Mouse (Mus musculus): Measurements from ENCODE around the gene Gcc1. TPM values are rescaled to one million over a fixed set of nuclear protein-coding genes. Genes with fewer than 3 reads are reported as not detected.
A peak's percentile ranks its signal among the peaks of the same experiment; 100 is the strongest.

The Gcc1 gene
- total and polyA plus RNA-seq, 3 experiments: 4.4 to 7.4 (median 7.2) TPM

DNA sequence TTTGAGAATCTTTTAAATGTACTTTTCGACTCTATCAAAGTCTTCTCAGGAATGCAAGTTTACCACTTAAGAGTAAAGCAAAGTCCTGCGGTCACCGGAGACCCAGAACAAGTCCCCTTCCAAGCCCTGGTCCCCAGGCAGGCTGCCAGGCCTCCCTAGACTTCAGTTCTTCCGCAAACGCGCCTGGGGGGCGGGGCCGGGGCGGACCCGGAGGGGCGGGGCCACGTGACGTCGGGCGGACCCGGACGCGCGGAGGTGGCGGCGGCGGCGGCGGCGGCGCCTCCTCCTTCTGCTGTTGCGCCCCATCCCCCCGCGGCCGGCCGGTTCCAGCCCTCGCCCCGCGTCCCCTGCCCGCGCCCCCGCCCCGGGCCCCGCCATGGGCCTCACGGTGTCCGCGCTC lies 4.9 kb downstream of the Gcc1 start, which contains the start of gene Arf5:
TSS of gene Arf5 (plus strand) at position 248 of the 400 bp plus-strand sequence.
- H3K9ac ChIP-seq (ENCODE audit: insufficient read depth, low read depth): peak within 1 kb of the TSS; percentile 96
- H3K27me3 ChIP-seq (replicated peaks): no peaks in the 10 kb centered on the region
- H3K4me3 ChIP-seq (replicated peaks in 1 of 3; ENCODE audit: low read depth in 2 of 3, low read length in 2 of 3, poor library complexity in 1 of 3): peak within 1 kb of the TSS; percentile 75 to 95 (median 88)
- H3K4me2 ChIP-seq (ENCODE audit: insufficient read depth, low read depth, poor library complexity, severe bottlenecking): peak within 1 kb of the TSS; percentile 77
- H3K9me3 ChIP-seq (replicated peaks; ENCODE audit: low read length): no peaks in the 10 kb centered on the region
- peak; percentile 79 for DNase-seq (ENCODE audit: extremely low read depth)
- peak within 1 kb of the TSS; percentile 16; the same call in 1 of the 2 replicates for H3K27ac ChIP-seq (ENCODE audit: insufficient read depth, low read depth)
- peaks cover 10% of the 10 kb centered on the region for H3K79me2 ChIP-seq (replicated peaks; ENCODE audit: control insufficient read depth, extremely low read depth, insufficient read depth, poor library complexity, severe bottlenecking)
- H3K36me3 ChIP-seq (replicated peaks in 1 of 2; ENCODE audit: control insufficient read depth in 1 of 2, insufficient read depth in 1 of 2, low read length in 1 of 2): peaks cover 22 to 57% of the 10 kb centered on the region in 2 experiments
- dilution Hi-C loops (cut with MboI; ENCODE audit: extremely low pct_ligation_motif_present, extremely low pct_unique_long_range_greater_than_20kb, low sequenced_read_pairs) (no loop called here), in situ Hi-C loops (cut with MboI; ENCODE audit: low pct_ligation_motif_present, low pct_unique_long_range_greater_than_20kb, low sequenced_read_pairs) (loop anchor here (25.0 kb wide), 1 partner anchor 589 kb away; no protein-coding TSS in a partner anchor)
- TF ChIP-seq MAZ (IDR thresholded peaks at IDR 0.05; ENCODE audit: low read depth, low read length) (no peak), KAT2A (IDR thresholded peaks at IDR 0.05; ENCODE audit: insufficient replicate concordance, low read length) (no peak), IRF4 (IDR thresholded peaks at IDR 0.05; ENCODE audit: low read depth, low read length) (peak; percentile 26; the same call in 1 of the 2 replicates), MXI1 (IDR thresholded peaks at IDR 0.05; ENCODE audit: low read depth, low read length) (no peak), JUND (conservative IDR thresholded peaks at IDR 0.05; ENCODE audit: low read depth, low read length) (no peak), POLR2A (IDR thresholded peaks at IDR 0.05; ENCODE audit: low read depth, low read length) (peak; percentile 81), JUN (IDR thresholded peaks at IDR 0.05; ENCODE audit: insufficient read depth, low read depth, low read length) (no peak), SIN3A (IDR thresholded peaks at IDR 0.05; ENCODE audit: low read length) (0 out of 2 replicates have a peak, but pooled peaks have one; percentile 54), TBP (conservative IDR thresholded peaks at IDR 0.05; ENCODE audit: low read depth, low read length) (0 out of 2 replicates have a peak, but pooled peaks have one; percentile 44), CHD1 (IDR thresholded peaks at IDR 0.05; ENCODE audit: low read depth, low read length) (no peak), NELFE (IDR thresholded peaks at IDR 0.05; ENCODE audit: low read depth, low read length) (peak; percentile 67), ZC3H11A (IDR thresholded peaks at IDR 0.05; ENCODE audit: low read depth, low read length) (no peak), HCFC1 (IDR thresholded peaks at IDR 0.05; ENCODE audit: low read depth, low read length) (peak; percentile 43), SMC3 (IDR thresholded peaks at IDR 0.05; ENCODE audit: low read depth, low read length) (no peak), PAX5 (IDR thresholded peaks at IDR 0.05; ENCODE audit: low read length) (no peak), ZKSCAN1 (IDR thresholded peaks at IDR 0.05; ENCODE audit: borderline replicate concordance, low read depth, low read length) (no peak), ZMIZ1 (IDR thresholded peaks at IDR 0.05; ENCODE audit: low read depth, low read length) (0 out of 2 replicates have a peak, but pooled peaks have one; percentile 34), ELF1 (IDR thresholded peaks at IDR 0.05; ENCODE audit: low read depth, low read length) (peak; percentile 86), MEF2A (IDR thresholded peaks at IDR 0.05; ENCODE audit: borderline replicate concordance, low read depth, low read length) (no peak), CTCF (conservative IDR thresholded peaks at IDR 0.05 in 1 of 2, IDR thresholded peaks at IDR 0.05 in 1 of 2; ENCODE audit: low read depth in 2 of 2, low read length in 2 of 2) (no peak), USF1 (IDR thresholded peaks at IDR 0.05; ENCODE audit: low read depth, low read length) (peak; percentile 70), EP300 (IDR thresholded peaks at IDR 0.05; ENCODE audit: low read length) (no peak), BHLHE40 (IDR thresholded peaks at IDR 0.05; ENCODE audit: low read depth, low read length) (no peak), E2F4 (IDR thresholded peaks at IDR 0.05; ENCODE audit: insufficient replicate concordance, low read depth, low read length) (no peak), UBTF (IDR thresholded peaks at IDR 0.05; ENCODE audit: low read depth, low read length) (no peak), USF2 (conservative IDR thresholded peaks at IDR 0.05; ENCODE audit: low read depth, low read length) (no peak), POLR2AphosphoS2 (IDR thresholded peaks at IDR 0.05; ENCODE audit: low read depth, low read length) (no peak), TCF12 (IDR thresholded peaks at IDR 0.05; ENCODE audit: low read depth, low read length) (peak; percentile 44; the same call in 1 of the 2 replicates), MAX (IDR thresholded peaks at IDR 0.05; ENCODE audit: low read length) (no peak), CHD2 (IDR thresholded peaks at IDR 0.05; ENCODE audit: low read length) (no peak), NRF1 (IDR thresholded peaks at IDR 0.05; ENCODE audit: low read depth, low read length) (no peak), RAD21 (IDR thresholded peaks at IDR 0.05; ENCODE audit: low read depth, low read length) (no peak), ETS1 (conservative IDR thresholded peaks at IDR 0.05; ENCODE audit: low read depth, low read length) (no peak), MAFK (IDR thresholded peaks at IDR 0.05; ENCODE audit: insufficient replicate concordance, low read length) (no peak), RCOR1 (conservative IDR thresholded peaks at IDR 0.05; ENCODE audit: low read depth, low read length) (no peak), GABPA (IDR thresholded peaks at IDR 0.05; ENCODE audit: insufficient replicate concordance, low read depth, low read length) (no peak)
- H3K4me1 ChIP-seq (ENCODE audit: control insufficient read depth in 1 of 2, insufficient read depth in 2 of 2): peaks cover 16 to 41% of the 10 kb centered on the region in 2 experiments

Data from CH12.LX (cell line).